Comparison of ENCODE assay signal across 39 mouse cellular contexts in the genomic region with DNA sequence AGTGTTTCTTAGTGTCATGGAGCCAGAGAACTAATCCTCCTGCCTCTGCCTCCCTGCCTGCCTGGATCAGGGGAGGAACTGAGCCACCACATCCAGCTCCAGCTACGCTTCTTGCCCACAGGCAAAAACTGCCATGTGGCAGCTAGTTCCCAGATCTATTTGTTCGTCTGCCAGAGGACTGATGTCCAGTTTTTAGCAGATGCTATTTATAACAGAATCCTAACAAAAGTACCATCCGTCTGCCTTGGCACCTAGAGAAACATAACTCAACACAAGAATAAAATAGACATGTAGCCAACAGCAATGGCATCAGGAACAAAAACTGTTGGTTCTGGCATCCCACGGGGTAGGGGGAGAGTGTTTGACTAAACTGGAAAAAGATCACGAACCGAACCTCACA. TPM values are rescaled to one million over a fixed set of nuclear protein-coding genes. Genes with fewer than 3 reads are reported as not detected.
"Had no signal": no experiment of that assay in that cellular context is flagged by ENCODE, and none has a peak within 500 bp of the region (broad histone marks: within the 10 kb centered on the region; RNA-seq: fewer than 3 reads in every experiment).

No protein-coding gene starts in this region.

- H3K27ac ChIP-seq: heart, embryonic 13.5 days; heart, embryonic 15.5 days; hindbrain, embryonic 10.5 days; hindbrain, embryonic 12.5 days; hindbrain, embryonic 13.5 days; hindbrain, embryonic 14.5 days; hindbrain, embryonic 15.5 days; hindbrain, postnatal 0 days; intestine, embryonic 15.5 days; kidney, embryonic 15.5 days; kidney, postnatal 0 days; layer of hippocampus, adult 2 months; left cerebral cortex, adult 2 months had no signal

- ATAC-seq: hindbrain, embryonic 16.5 days; hindbrain, postnatal 0 days; inflammation-experienced regulatory T-cells, adult 6 months; intestine, embryonic 15.5 days; intestine, embryonic 16.5 days; intestine, postnatal 0 days had no signal

- H3K4me3 ChIP-seq: heart, embryonic 12.5 days; heart, embryonic 13.5 days; heart, embryonic 15.5 days; hindbrain, embryonic 10.5 days; hindbrain, embryonic 12.5 days; hindbrain, embryonic 13.5 days; hindbrain, embryonic 15.5 days; intestine, embryonic 15.5 days; kidney, embryonic 15.5 days; layer of hippocampus, adult 2 months; left cerebral cortex, adult 2 months had no signal

- H3K4me2 ChIP-seq: heart, embryonic 12.5 days; heart, embryonic 13.5 days; heart, embryonic 15.5 days; hindbrain, embryonic 12.5 days; hindbrain, embryonic 13.5 days; hindbrain, embryonic 14.5 days; hindbrain, embryonic 15.5 days; intestine, embryonic 15.5 days; kidney, embryonic 15.5 days had no signal

- H3K9ac ChIP-seq: heart, embryonic 12.5 days; heart, embryonic 13.5 days; heart, embryonic 15.5 days; hindbrain, embryonic 12.5 days; hindbrain, embryonic 13.5 days; hindbrain, embryonic 14.5 days; hindbrain, embryonic 15.5 days; intestine, embryonic 15.5 days; kidney, embryonic 15.5 days had no signal

- H3K36me3 ChIP-seq: heart, embryonic 12.5 days; heart, embryonic 13.5 days; heart, embryonic 15.5 days; hindbrain, embryonic 10.5 days; hindbrain, embryonic 12.5 days; hindbrain, embryonic 13.5 days; hindbrain, embryonic 15.5 days; intestine, embryonic 15.5 days; kidney, embryonic 15.5 days had no signal

- H3K4me1 ChIP-seq: heart, embryonic 12.5 days; heart, embryonic 13.5 days; intestine, embryonic 15.5 days; kidney, embryonic 15.5 days had no signal

- H3K9me3 ChIP-seq: heart, embryonic 13.5 days; heart, embryonic 15.5 days; hindbrain, embryonic 10.5 days; hindbrain, embryonic 13.5 days; hindbrain, embryonic 15.5 days; intestine, embryonic 15.5 days; kidney, embryonic 15.5 days had no signal

- DNase-seq: heart, postnatal 10 days; heart, postnatal 14 days; heart, postnatal 36 days; heart, postnatal 4 days; kidney, adult 11 months; kidney, adult 18-20 months; kidney, adult 2 months; kidney, adult 8-10 months; kidney, adult 9 months; kidney, postnatal 10 days; kidney, postnatal 14 days; kidney, postnatal 25 days; kidney, postnatal 36 days; kidney, postnatal 4 days; layer of hippocampus, adult 9-11 months; layer of hippocampus, postnatal 36 days had no signal

RNA-seq across cellular contexts. Expression of gene Efcab6, which starts 6.3 kb away (rescaled TPM):
- total RNA-seq: heart, postnatal 10 days; heart, postnatal 14 days; heart, postnatal 25 days; heart, postnatal 36 days; heart, postnatal 4 days; hematopoietic stem cell, adult 5-6 weeks had no signal
- polyA plus RNA-seq: heart, embryonic 12.5 days; heart, embryonic 13.5 days; heart, postnatal 0 days; inflammation-experienced regulatory T-cells, adult 6 months; intestine, postnatal 0 days; kidney, embryonic 14.5 days; large intestine, adult 2 months had no signal

RNA-seq across cellular contexts. Expression of gene Sult4a1, which starts 46.7 kb away (rescaled TPM):
- total RNA-seq: heart, postnatal 10 days; heart, postnatal 25 days; hematopoietic stem cell, adult 5-6 weeks had no signal
